Mouse (Mus musculus): ENCODE measurements at regions not wholly inside any gene's neighbourhood (a gene's known extent, or its start where the extent isn't known, plus 50 kb on each side); places are given as distances from the start of the nearest gene placed in this dataset.

DNA sequence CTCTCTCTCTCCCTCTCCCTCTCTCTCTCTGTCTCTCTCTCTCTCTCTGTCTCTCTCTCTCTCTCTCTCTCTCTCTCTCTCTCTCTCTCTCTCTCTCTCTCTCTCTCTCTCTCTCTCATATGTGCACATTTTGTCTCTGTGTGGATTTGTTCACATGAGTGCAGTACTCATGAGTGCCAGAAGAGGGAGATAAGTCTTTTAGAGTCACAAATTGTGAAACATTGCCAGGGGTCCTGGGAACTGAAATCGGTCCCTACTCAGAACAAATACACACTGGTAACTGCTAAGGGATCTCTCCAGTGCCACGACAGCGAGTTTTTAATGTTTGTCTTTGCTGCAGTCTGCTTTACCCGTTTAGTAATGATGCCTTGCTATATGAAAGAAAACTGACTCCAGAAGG, 356.2 kb upstream of the Igbp1b start:
- no peak for DNase-seq

GRCm38 (mm10) chr6:139010501-139010900, 352.2 kb upstream of the Igbp1b start:
- no peak for DNase-seq

Measured in heart, postnatal 4 days (tissue).